In genomic region chr14:54253741-54254291, GRCm38 (mm10) we compare ENCODE assay signal across 8 mouse cellular contexts. TPM values are rescaled to one million over a fixed set of nuclear protein-coding genes. Genes with fewer than 3 reads are reported as not detected.
A peak's percentile ranks its signal among the peaks of the same experiment; 100 is the strongest.
DNase-seq lines count a peak whose midpoint lies in the region; ATAC-seq lines count a peak whose summit lies in the region.

Dad1 (minus strand) TSS chr14:54254104.
Abhd4 (plus strand) TSS chr14:54254188.

- DNase-seq in NIH3T3 (ENCODE audit: low read depth) = peak; percentile 94
- peak; percentile 99 for DNase-seq in cerebellum, postnatal 10 days
- peak; percentile 98 for DNase-seq in frontal cortex, postnatal 10 days (ENCODE audit: low spot score in 2 of 2)
- peak; percentile 96 to 99 for DNase-seq in layer of hippocampus, postnatal 14 days (ENCODE audit: low spot score in 2 of 2)
- peak; percentile 99 for DNase-seq in lung, postnatal 14 days
- DNase-seq in retina, adult 2 months (ENCODE audit: low read depth, low spot score) = peak; percentile 98
- peak; percentile 95 to 96 for DNase-seq in thymus, postnatal 36 days

- peak; percentile 100 for ATAC-seq in hindbrain, embryonic 12.5 days (ENCODE audit: low FRiP score)

- H3K4me3 ChIP-seq in hindbrain, embryonic 12.5 days = peak within 1 kb of the TSS; percentile 74

- peaks cover 3% of the 10 kb centered on the region; the same call in 1 of the 2 replicates for H3K36me3 ChIP-seq in hindbrain, embryonic 12.5 days

- H3K4me2 ChIP-seq in hindbrain, embryonic 12.5 days (replicated peaks) = peak within 1 kb of the TSS; percentile 82

- no peaks in the 10 kb centered on the region for H3K27me3 ChIP-seq in hindbrain, embryonic 12.5 days

- H3K9me3 ChIP-seq in hindbrain, embryonic 12.5 days (replicated peaks) = no peaks in the 10 kb centered on the region

- peak within 1 kb of the TSS; percentile 85 for H3K27ac ChIP-seq in hindbrain, embryonic 12.5 days

- under 1% methylated on average over 39 of the region's 39 CpGs for WGBS in hindbrain, embryonic 12.5 days

- peaks cover 47% of the 10 kb centered on the region for H3K4me1 ChIP-seq in hindbrain, embryonic 12.5 days

- H3K9ac ChIP-seq in hindbrain, embryonic 12.5 days = peak within 1 kb of the TSS; percentile 79

RNA-seq across cellular contexts. Expression of gene Dad1, which starts in this region (rescaled TPM):
- polyA plus RNA-seq in hindbrain, embryonic 12.5 days (2016; fragmentation: Nextera tagmentation; extraction: Ambion mirVana) = 238 and 259 TPM in 2 replicates
- total RNA-seq in layer of hippocampus, postnatal 14 days (2021) = 100 to 1,000 TPM; 123 to 124 TPM

RNA-seq across cellular contexts. Expression of gene Abhd4, which starts in this region (rescaled TPM):
- 44.0 and 47.7 TPM in 2 replicates for polyA plus RNA-seq in hindbrain, embryonic 12.5 days (2016; fragmentation: Nextera tagmentation; extraction: Ambion mirVana)
- total RNA-seq in layer of hippocampus, postnatal 14 days (2021) = 10 to 100 TPM; 56.1 to 58.9 TPM

Comparison
In these comparisons a context has a peak if more than half of its experiments do, and no peak if none do; other contexts are left out.
1. Peak in every context shown above with its lines: DNase-seq, ATAC-seq, H3K4me3 ChIP-seq and H3K27ac ChIP-seq.